In the genomic region with DNA sequence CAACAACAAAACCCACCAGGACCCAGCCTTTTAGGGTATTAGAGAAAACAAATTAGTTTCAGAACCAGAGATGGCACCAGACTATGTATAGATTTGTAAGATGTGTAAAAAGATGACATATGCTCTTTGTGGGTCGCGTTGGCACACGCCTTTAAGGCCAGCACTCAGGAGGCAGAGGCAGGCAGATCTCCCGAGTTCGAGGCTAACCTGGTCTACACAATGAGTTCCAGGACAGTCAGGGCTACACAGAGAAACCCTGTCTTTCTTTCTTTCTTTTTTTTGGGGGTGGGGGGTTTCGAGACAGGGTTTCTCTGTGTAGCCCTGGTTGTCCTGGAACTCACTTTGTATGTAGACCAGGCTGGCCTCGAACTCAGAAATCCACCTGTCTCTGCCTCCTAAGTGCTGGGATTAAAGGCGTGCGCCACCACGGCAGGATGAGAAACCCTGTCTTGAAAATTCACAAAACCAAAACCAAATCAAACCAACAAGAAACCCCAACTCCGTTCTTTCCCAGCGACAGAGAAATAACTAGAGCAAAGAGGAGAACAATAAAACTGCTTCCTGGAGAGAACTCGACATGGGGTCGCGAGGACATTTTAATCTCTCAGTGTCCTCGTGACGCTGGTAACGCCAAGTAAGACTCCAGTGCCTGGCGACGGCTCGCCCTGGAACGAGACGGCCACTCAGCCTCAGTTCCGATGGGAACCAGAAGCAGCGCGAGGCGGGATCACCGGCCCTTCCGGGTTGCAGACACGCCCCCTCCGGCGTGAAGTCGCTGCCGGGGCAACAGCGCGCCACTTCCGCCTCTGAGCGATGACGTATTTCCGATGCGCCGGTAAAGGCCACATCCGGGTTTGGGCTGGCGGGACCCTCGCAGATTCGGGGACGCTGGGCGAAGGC, we compare ENCODE assay signal across 8 mouse cellular contexts. TPM values are rescaled to one million over a fixed set of nuclear protein-coding genes. Genes with fewer than 3 reads are reported as not detected.
A peak's percentile ranks its signal among the peaks of the same experiment; 100 is the strongest.
DNase-seq lines count a peak whose midpoint lies in the region; ATAC-seq and TF ChIP-seq lines count a peak whose summit lies in the region.

A gene (plus strand): TSS at position 813 of the 900 bp plus-strand sequence.

- H3K4me3 ChIP-seq in MEL (ENCODE audit: control insufficient read depth in 1 of 2, insufficient read depth in 1 of 2, low read depth in 2 of 2, low read length in 2 of 2), result peak within 1 kb of the TSS; percentile 70 to 88
- peak within 1 kb of the TSS; percentile 94 for H3K4me3 ChIP-seq in cerebellum, adult 2 months (replicated peaks; ENCODE audit: insufficient read depth, low read depth, low read length)
- peak within 1 kb of the TSS; percentile 66 for H3K4me3 ChIP-seq in forebrain, postnatal 0 days (ENCODE audit: low read depth, low read length)
- H3K4me3 ChIP-seq in lung, embryonic 15.5 days, result peak within 1 kb of the TSS; percentile 95

- TF ChIP-seq RAD21 in MEL (IDR thresholded peaks at IDR 0.05; ENCODE audit: low read depth, low read length), result no peak

- no peaks in the 10 kb centered on the region for H3K9me3 ChIP-seq in MEL (replicated peaks; ENCODE audit: insufficient read depth, low read length)
- H3K9me3 ChIP-seq in forebrain, postnatal 0 days (ENCODE audit: low read length), result no peaks in the 10 kb centered on the region
- H3K9me3 ChIP-seq in lung, embryonic 15.5 days, result no peaks in the 10 kb centered on the region

- H3K27me3 ChIP-seq in MEL (ENCODE audit: control insufficient read depth in 1 of 2, insufficient read depth in 2 of 2, low read length in 2 of 2), result no peaks in the 10 kb centered on the region
- H3K27me3 ChIP-seq in cerebellum, adult 2 months (ENCODE audit: control insufficient read depth, insufficient read depth, low read length), result no peaks in the 10 kb centered on the region
- no peaks in the 10 kb centered on the region for H3K27me3 ChIP-seq in forebrain, postnatal 0 days (ENCODE audit: insufficient read depth, low read length)
- no peaks in the 10 kb centered on the region for H3K27me3 ChIP-seq in lung, embryonic 15.5 days

- H3K4me1 ChIP-seq in MEL (ENCODE audit: control insufficient read depth in 1 of 2, insufficient read depth in 2 of 2, low read length in 2 of 2), result peaks cover 0 to 17% of the 10 kb centered on the region in 2 experiments; a peak in 2 of 4 replicates
- H3K4me1 ChIP-seq in cerebellum, adult 2 months (ENCODE audit: control insufficient read depth, insufficient read depth, low read length), result peaks cover 14% of the 10 kb centered on the region
- no peaks in the 10 kb centered on the region for H3K4me1 ChIP-seq in forebrain, postnatal 0 days (ENCODE audit: insufficient read depth)
- peaks cover 24% of the 10 kb centered on the region for H3K4me1 ChIP-seq in lung, embryonic 15.5 days

- no peak for TF ChIP-seq CTCF in MEL (IDR thresholded peaks at IDR 0.05 in 2 of 3, conservative IDR thresholded peaks at IDR 0.05 in 1 of 3; ENCODE audit: control insufficient read depth in 1 of 3, insufficient read depth in 1 of 3, low read depth in 2 of 3, low read length in 3 of 3, poor library complexity in 1 of 3, severe bottlenecking in 1 of 3)
- no peak for TF ChIP-seq CTCF in cerebellum, adult 2 months (IDR thresholded peaks at IDR 0.05; ENCODE audit: borderline replicate concordance, insufficient read depth, low read depth, low read length)
- TF ChIP-seq CTCF in forebrain, postnatal 0 days (IDR thresholded peaks at IDR 0.05; ENCODE audit: low read depth), result peak; percentile 29; the same call in 1 of the 2 replicates

- H3K79me2 ChIP-seq in MEL (ENCODE audit: control insufficient read depth, insufficient read depth, low read length, poor library complexity), result peaks cover 18% of the 10 kb centered on the region

- peak; percentile 96 for DNase-seq in MEL (ENCODE audit: low read depth, low spot score)
- peak; percentile 95 to 97 for DNase-seq in cerebellum, adult 2 months
- peak; percentile 97 for DNase-seq in forebrain, postnatal 0 days
- DNase-seq in heart, postnatal 4 days, result peak; percentile 98
- DNase-seq in layer of hippocampus, adult 8-10 months (ENCODE audit: low spot score in 2 of 2), result peak; percentile 94 to 96
- peak; percentile 90 for DNase-seq in ovary, adult 18-20 months (ENCODE audit: low spot score)
- DNase-seq in thymus, postnatal 0 days (ENCODE audit: low spot score), result peak; percentile 94

- 9% methylated on average over 48 of the region's 48 CpGs for WGBS in cerebellum, adult 2 months
- 10% methylated on average over 48 of the region's 48 CpGs for WGBS in forebrain, postnatal 0 days
- 7% methylated on average over 48 of the region's 48 CpGs for WGBS in lung, embryonic 15.5 days

- H3K27ac ChIP-seq in MEL (ENCODE audit: control insufficient read depth, low read depth, low read length), result peak within 1 kb of the TSS; percentile 85
- peak within 1 kb of the TSS; percentile 21; the same call in 1 of the 2 replicates for H3K27ac ChIP-seq in cerebellum, adult 2 months (ENCODE audit: insufficient read depth, low read length)
- peak within 1 kb of the TSS; percentile 76 for H3K27ac ChIP-seq in forebrain, postnatal 0 days (ENCODE audit: low read depth, low read length)
- peak within 1 kb of the TSS; percentile 82 for H3K27ac ChIP-seq in lung, embryonic 15.5 days

- peaks cover 0 to 13% of the 10 kb centered on the region in 2 experiments; a peak in 3 of 4 replicates for H3K36me3 ChIP-seq in MEL (ENCODE audit: control insufficient read depth in 1 of 2, insufficient read depth in 2 of 2, low read length in 2 of 2)
- H3K36me3 ChIP-seq in forebrain, postnatal 0 days (ENCODE audit: insufficient read depth), result peaks cover 28% of the 10 kb centered on the region
- peaks cover 29% of the 10 kb centered on the region for H3K36me3 ChIP-seq in lung, embryonic 15.5 days

- TF ChIP-seq POLR2A in MEL (IDR thresholded peaks at IDR 0.05; ENCODE audit: control insufficient read depth in 1 of 2, insufficient read depth in 1 of 2, low read depth in 1 of 2, low read length in 2 of 2, poor library complexity in 1 of 2), result peak in 1 of 2 experiments; percentile 84; a peak in 2 of 4 replicates
- peak; percentile 78; the same call in 1 of the 2 replicates for TF ChIP-seq POLR2A in cerebellum, adult 2 months (IDR thresholded peaks at IDR 0.05; ENCODE audit: borderline replicate concordance, insufficient read depth, low read length)

- peak; percentile 95 for ATAC-seq in forebrain, postnatal 0 days
- ATAC-seq in lung, embryonic 15.5 days (ENCODE audit: borderline replicate concordance, extremely low read depth, low FRiP score, low TSS enrichment), result peak; percentile 87

- peak within 1 kb of the TSS; percentile 63 for H3K4me2 ChIP-seq in forebrain, postnatal 0 days (ENCODE audit: low read depth)
- peak within 1 kb of the TSS; percentile 72 for H3K4me2 ChIP-seq in lung, embryonic 15.5 days

- peak within 1 kb of the TSS; percentile 79 for H3K9ac ChIP-seq in MEL (ENCODE audit: control insufficient read depth, low read depth, low read length, poor library complexity, severe bottlenecking)
- peak within 1 kb of the TSS; percentile 69 for H3K9ac ChIP-seq in forebrain, postnatal 0 days
- peak within 1 kb of the TSS; percentile 83 for H3K9ac ChIP-seq in lung, embryonic 15.5 days

- no peak for TF ChIP-seq EP300 in MEL (IDR thresholded peaks at IDR 0.05; ENCODE audit: low read depth in 1 of 2, low read length in 2 of 2)

TF ChIP-seq in MEL, 35 proteins besides CTCF, POLR2A, EP300 and RAD21 (continues in another document):
- no peak for TF ChIP-seq MYB (IDR thresholded peaks at IDR 0.05; ENCODE audit: low read depth, low read length)
- TF ChIP-seq GATA1 (IDR thresholded peaks at IDR 0.05; ENCODE audit: low read depth, low read length), result no peak
- no peak for TF ChIP-seq BHLHE40 (IDR thresholded peaks at IDR 0.05; ENCODE audit: borderline replicate concordance, low read depth, low read length)
- TF ChIP-seq ZKSCAN1 (IDR thresholded peaks at IDR 0.05; ENCODE audit: low read depth, low read length), result no peak
- TF ChIP-seq POLR2AphosphoS2 (IDR thresholded peaks at IDR 0.05; ENCODE audit: low read length), result 0 out of 2 replicates have a peak, but pooled peaks have one; percentile 2
- TF ChIP-seq MAX (IDR thresholded peaks at IDR 0.05; ENCODE audit: low read length), result peak; percentile 77
- 0 out of 2 replicates have a peak, but pooled peaks have one; percentile 17 for TF ChIP-seq CHD2 (IDR thresholded peaks at IDR 0.05; ENCODE audit: low read length)
- TF ChIP-seq SMC3 (IDR thresholded peaks at IDR 0.05; ENCODE audit: low read depth, low read length), result no peak
- TF ChIP-seq MEF2A (IDR thresholded peaks at IDR 0.05; ENCODE audit: extremely low read depth, insufficient replicate concordance, low read depth, low read length, poor library complexity, severe bottlenecking), result no peak
- peak; percentile 99 for TF ChIP-seq SIN3A (IDR thresholded peaks at IDR 0.05; ENCODE audit: low read length)
- TF ChIP-seq ZNF384 (IDR thresholded peaks at IDR 0.05; ENCODE audit: low read depth, low read length), result no peak
- peak; percentile 81; the same call in 1 of the 2 replicates for TF ChIP-seq KAT2A (conservative IDR thresholded peaks at IDR 0.05; ENCODE audit: low read depth, low read length)
- TF ChIP-seq TCF12 (IDR thresholded peaks at IDR 0.05; ENCODE audit: low read depth, low read length), result 0 out of 2 replicates have a peak, but pooled peaks have one; percentile 8
- TF ChIP-seq MAZ (IDR thresholded peaks at IDR 0.05; ENCODE audit: low read depth, low read length), result no peak; the same call in 1 of the 2 replicates
- peak; percentile 76 for TF ChIP-seq NELFE (IDR thresholded peaks at IDR 0.05; ENCODE audit: low read depth, low read length)
- TF ChIP-seq HCFC1 (IDR thresholded peaks at IDR 0.05; ENCODE audit: low read depth, low read length), result peak; percentile 97
- TF ChIP-seq ZC3H11A (IDR thresholded peaks at IDR 0.05; ENCODE audit: low read depth, low read length), result no peak
- TF ChIP-seq UBTF (IDR thresholded peaks at IDR 0.05; ENCODE audit: borderline replicate concordance, insufficient read depth, low read depth, low read length), result no peak
- TF ChIP-seq MXI1 (IDR thresholded peaks at IDR 0.05; ENCODE audit: low read depth, low read length), result peak; percentile 96
- no peak for TF ChIP-seq ZMIZ1 (IDR thresholded peaks at IDR 0.05; ENCODE audit: low read depth, low read length)

RNA-seq across cellular contexts. Expression of the gene that starts here (rescaled TPM):
- total RNA-seq in MEL (2012; rRNA removed), result 30.3 and 34.6 TPM in 2 replicates
- 10 to 100 TPM in 1 of 2 experiments, not detected in 1; 44.7 TPM for polyA plus RNA-seq in MEL (2012; ENCODE audit: insufficient read depth in 1 of 2, insufficient read length in 2 of 2, low read depth in 1 of 2, low replicate concordance in 2 of 2, missing spikeins in 1 of 2)
- 48.2 and 50.8 TPM in 2 replicates for polyA plus RNA-seq in cerebellum, adult 2 months (2012; rRNA removed)
- 15.6 and 20.8 TPM in 2 replicates for total RNA-seq in forebrain, postnatal 0 days (2014; rRNA removed)
- 20.5 and 26.9 TPM in 2 replicates for polyA plus RNA-seq in forebrain, postnatal 0 days (2015; fragmentation: Nextera tagmentation; extraction: Ambion mirVana)
- total RNA-seq in heart, postnatal 4 days (2021), result 10 to 100 TPM; 20.3 to 20.5 TPM
- total RNA-seq in layer of hippocampus, adult 8-10 months (2022), result 10 to 100 TPM; 40.5 to 43.7 (median 42.7) TPM
- polyA plus RNA-seq in lung, embryonic 15.5 days (2015; fragmentation: Nextera tagmentation; extraction: Ambion mirVana), result 30.1 and 30.4 TPM in 2 replicates
- polyA plus RNA-seq in thymus, postnatal 0 days (2015; fragmentation: Nextera tagmentation; extraction: Ambion mirVana), result 26.9 and 27.9 TPM in 2 replicates

Comparison
In these comparisons a context has a peak if more than half of its experiments do, and no peak if none do; other contexts are left out.
1. Peak in every context shown above with its lines: DNase-seq, ATAC-seq, H3K4me3 ChIP-seq and H3K27ac ChIP-seq.
2. H3K27ac ChIP-seq: peak in every context shown above with its lines; median percentile 85 in MEL; 82 in lung, embryonic 15.5 days; 76 in forebrain, postnatal 0 days; 21 in cerebellum, adult 2 months.